Mouse (Mus musculus) MEL (cell line): ENCODE results near the gene Flywch1. TPM values are rescaled to one million over a fixed set of nuclear protein-coding genes. Genes with fewer than 3 reads are reported as not detected.

Experiments used
- DNase-seq: peaks from one replicate; pipeline ENCODE4 v3.0.0; 2011; ENCODE audit warnings: low read depth, low spot score
- H3K27ac ChIP-seq: 2 replicates; pipeline ENCODE4 v1.5.1; 2012; ENCODE audit warnings: low read depth, mild to moderate bottlenecking, control low read depth, low read length, moderate library complexity; ENCODE audit not compliant: control insufficient read depth
- H3K27me3 ChIP-seq, 2 experiments: fragments of 150-350 bp in 1 of 2; sonication (generic) in 1 of 2; 2 replicates each; pipeline ENCODE4 v1.6.1; 2012; ENCODE audit warnings: low read length in 2 of 2, mild to moderate bottlenecking in 2 of 2, improper control_type of control experiment in 1 of 2, moderate library complexity in 1 of 2; ENCODE audit not compliant: insufficient read depth in 2 of 2, control insufficient read depth in 1 of 2
- H3K36me3 ChIP-seq, 2 experiments: 2 replicates each; pipeline ENCODE4 v1.6.1; 2012 to 2014; ENCODE audit warnings: low read length in 2 of 2, improper control_type of control experiment in 1 of 2, inconsistent platforms in 1 of 2, mild to moderate bottlenecking in 1 of 2; ENCODE audit not compliant: insufficient read depth in 2 of 2, control insufficient read depth in 1 of 2
- H3K4me1 ChIP-seq, 2 experiments: fragments of 150-350 bp in 1 of 2; sonication (generic) in 1 of 2; 2 replicates each; pipeline ENCODE4 v1.6.1; 2012; ENCODE audit warnings: low read length in 2 of 2, improper control_type of control experiment in 1 of 2, mild to moderate bottlenecking in 1 of 2; ENCODE audit not compliant: insufficient read depth in 2 of 2, control insufficient read depth in 1 of 2
- H3K4me3 ChIP-seq, 2 experiments: fragments of 150-350 bp in 1 of 2; sonication (generic) in 1 of 2; 2 replicates each; pipeline ENCODE4 v1.5.1; 2012; ENCODE audit warnings: low read depth in 2 of 2, low read length in 2 of 2, mild to moderate bottlenecking in 2 of 2, moderate library complexity in 2 of 2, control low read depth in 1 of 2, improper control_type of control experiment in 1 of 2; ENCODE audit not compliant: control insufficient read depth in 1 of 2, insufficient read depth in 1 of 2
- H3K79me2 ChIP-seq: 2 replicates; pipeline ENCODE4 v1.6.1; 2012; ENCODE audit warnings: mild to moderate bottlenecking, low read length, moderate library complexity; ENCODE audit not compliant: control insufficient read depth, poor library complexity, insufficient read depth
- H3K9ac ChIP-seq: 2 replicates; pipeline ENCODE4 v1.6.1; 2012; ENCODE audit warnings: low read depth, mild to moderate bottlenecking, control low read depth, low read length, moderate library complexity; ENCODE audit not compliant: control insufficient read depth, poor library complexity, severe bottlenecking
- H3K9me3 ChIP-seq: fragments of 150-350 bp; sonication (generic); replicated peaks from 2 replicates; pipeline ENCODE4 v1.6.1; 2012; ENCODE audit warnings: mild to moderate bottlenecking, low read length, improper control_type of control experiment, moderate library complexity; ENCODE audit not compliant: insufficient read depth
- BHLHE40 ChIP-seq: IDR thresholded peaks from 2 replicates; pipeline ENCODE4 v1.6.1; 2012; ENCODE audit warnings: low read depth, mild to moderate bottlenecking, inconsistent platforms, low read length, improper control_type of control experiment, borderline replicate concordance
- CHD1 ChIP-seq: IDR thresholded peaks from 2 replicates; pipeline ENCODE4 v1.6.1; 2012; ENCODE audit warnings: low read depth, mild to moderate bottlenecking, inconsistent platforms, low read length, improper control_type of control experiment
- CHD2 ChIP-seq: IDR thresholded peaks from 2 replicates; pipeline ENCODE4 v1.6.1; 2011; ENCODE audit warnings: low read length, improper control_type of control experiment
- CTCF ChIP-seq, 3 experiments: IDR thresholded peaks in 2 of 3; conservative IDR thresholded peaks in 1 of 3; 2 replicates each; pipeline ENCODE4 v1.5.1; 2011 to 2012; ENCODE audit warnings: low read length in 3 of 3, low read depth in 2 of 3, mild to moderate bottlenecking in 2 of 3, improper control_type of control experiment in 1 of 3, inconsistent platforms in 1 of 3, mixed read lengths in 1 of 3, moderate library complexity in 1 of 3; ENCODE audit not compliant: control insufficient read depth in 1 of 3, insufficient read depth in 1 of 3, poor library complexity in 1 of 3, severe bottlenecking in 1 of 3
- ELF1 ChIP-seq: IDR thresholded peaks from 2 replicates; pipeline ENCODE4 v1.6.1; 2014; ENCODE audit warnings: low read depth, mild to moderate bottlenecking, inconsistent platforms, low read length, improper control_type of control experiment, moderate library complexity
- EP300 ChIP-seq, 2 experiments: IDR thresholded peaks; 2 replicates each; pipeline ENCODE4 v1.6.1; 2011; ENCODE audit warnings: improper control_type of control experiment in 2 of 2, low read length in 2 of 2, low read depth in 1 of 2, mild to moderate bottlenecking in 1 of 2
- ETS1 ChIP-seq: IDR thresholded peaks from 2 replicates; pipeline ENCODE4 v1.6.1; 2012; ENCODE audit warnings: low read depth, mild to moderate bottlenecking, inconsistent platforms, low read length, improper control_type of control experiment, moderate library complexity
- GABPA ChIP-seq: IDR thresholded peaks from 2 replicates; pipeline ENCODE4 v1.6.1; 2012; ENCODE audit warnings: low read depth, mild to moderate bottlenecking, inconsistent platforms, low read length, improper control_type of control experiment, moderate library complexity
- GATA1 ChIP-seq: IDR thresholded peaks from 2 replicates; pipeline ENCODE4 v1.6.1; 2011; ENCODE audit warnings: low read depth, low read length, improper control_type of control experiment
- HCFC1 ChIP-seq: IDR thresholded peaks from 2 replicates; pipeline ENCODE4 v1.6.1; 2012; ENCODE audit warnings: low read depth, mild to moderate bottlenecking, inconsistent platforms, low read length, improper control_type of control experiment, moderate library complexity
- MAFK ChIP-seq: IDR thresholded peaks from 2 replicates; pipeline ENCODE4 v1.6.1; 2011; ENCODE audit warnings: low read depth, mild to moderate bottlenecking, low read length, improper control_type of control experiment, borderline replicate concordance
- MAZ ChIP-seq: IDR thresholded peaks from 2 replicates; pipeline ENCODE4 v1.6.1; 2012; ENCODE audit warnings: low read depth, mild to moderate bottlenecking, inconsistent platforms, low read length, improper control_type of control experiment
- MEF2A ChIP-seq: IDR thresholded peaks from 2 replicates; pipeline ENCODE4 v1.6.1; 2014; ENCODE audit warnings: low read depth, mild to moderate bottlenecking, inconsistent platforms, low read length, improper control_type of control experiment; ENCODE audit not compliant: poor library complexity, insufficient replicate concordance, severe bottlenecking; ENCODE audit errors: extremely low read depth
- MXI1 ChIP-seq: IDR thresholded peaks from 2 replicates; pipeline ENCODE4 v1.6.1; 2011; ENCODE audit warnings: mild to moderate bottlenecking, low read depth, low read length, improper control_type of control experiment
- MYB ChIP-seq: IDR thresholded peaks from 2 replicates; pipeline ENCODE4 v1.6.1; 2011; ENCODE audit warnings: mild to moderate bottlenecking, low read depth, low read length, improper control_type of control experiment
- NRF1 ChIP-seq: IDR thresholded peaks from 2 replicates; pipeline ENCODE4 v1.6.1; 2014; ENCODE audit warnings: low read depth, mild to moderate bottlenecking, inconsistent platforms, low read length, improper control_type of control experiment, moderate library complexity; ENCODE audit not compliant: poor library complexity, insufficient read depth, severe bottlenecking
- POLR2A ChIP-seq, 2 experiments: IDR thresholded peaks; 2 replicates each; pipeline ENCODE4 v1.6.1; 2011 to 2012; ENCODE audit warnings: low read length in 2 of 2, mild to moderate bottlenecking in 2 of 2, control low read depth in 1 of 2, improper control_type of control experiment in 1 of 2, low read depth in 1 of 2, moderate library complexity in 1 of 2; ENCODE audit not compliant: control insufficient read depth in 1 of 2, insufficient read depth in 1 of 2, poor library complexity in 1 of 2
- POLR2AphosphoS2 ChIP-seq: IDR thresholded peaks from 2 replicates; pipeline ENCODE4 v1.6.1; 2011; ENCODE audit warnings: low read length, improper control_type of control experiment
- RCOR1 ChIP-seq: IDR thresholded peaks from 2 replicates; pipeline ENCODE4 v1.6.1; 2012; ENCODE audit warnings: low read depth, mild to moderate bottlenecking, inconsistent platforms, low read length, improper control_type of control experiment
- SIN3A ChIP-seq: IDR thresholded peaks from 2 replicates; pipeline ENCODE4 v1.6.1; 2012; ENCODE audit warnings: low read length, improper control_type of control experiment, inconsistent platforms
- TBP ChIP-seq: IDR thresholded peaks from 2 replicates; pipeline ENCODE4 v1.8.0; 2011; ENCODE audit warnings: low read depth, low read length, improper control_type of control experiment
- USF2 ChIP-seq, 2 experiments: IDR thresholded peaks; 2 replicates each; pipeline ENCODE4 v1.6.1; 2011 to 2012; ENCODE audit warnings: improper control_type of control experiment in 2 of 2, low read length in 2 of 2, borderline replicate concordance in 1 of 2, inconsistent platforms in 1 of 2, low read depth in 1 of 2, mild to moderate bottlenecking in 1 of 2; ENCODE audit not compliant: insufficient read depth in 1 of 2
- ZKSCAN1 ChIP-seq: IDR thresholded peaks from 2 replicates; pipeline ENCODE4 v1.6.1; 2012; ENCODE audit warnings: low read depth, mild to moderate bottlenecking, inconsistent platforms, low read length, improper control_type of control experiment, moderate library complexity
- polyA plus RNA-seq, 2 experiments: library from polyadenylated mRNA; stranded (reverse) in 1 of 2; unstranded in 1 of 2; fragments of >175 nt in 1 of 2; fragments of >200 nt in 1 of 2; gene quantifications; 2 replicates each; pipeline versions ENCODE4 v1.2.1 to v1.2.4; 2012; ENCODE audit warnings: low replicate concordance in 2 of 2, low read depth in 1 of 2; ENCODE audit not compliant: insufficient read length in 2 of 2, insufficient read depth in 1 of 2, missing spikeins in 1 of 2
- total RNA-seq: library from RNA; depleted of rRNA; stranded (reverse); fragments of 300-350 nt; gene quantifications from 2 replicates; pipeline ENCODE4 v1.2.3, GENCODE M21; 2012

Flywch1 gene
- total and polyA plus RNA-seq, 3 experiments: 15.3 to 29.7 TPM; not detected in 1

DNA sequence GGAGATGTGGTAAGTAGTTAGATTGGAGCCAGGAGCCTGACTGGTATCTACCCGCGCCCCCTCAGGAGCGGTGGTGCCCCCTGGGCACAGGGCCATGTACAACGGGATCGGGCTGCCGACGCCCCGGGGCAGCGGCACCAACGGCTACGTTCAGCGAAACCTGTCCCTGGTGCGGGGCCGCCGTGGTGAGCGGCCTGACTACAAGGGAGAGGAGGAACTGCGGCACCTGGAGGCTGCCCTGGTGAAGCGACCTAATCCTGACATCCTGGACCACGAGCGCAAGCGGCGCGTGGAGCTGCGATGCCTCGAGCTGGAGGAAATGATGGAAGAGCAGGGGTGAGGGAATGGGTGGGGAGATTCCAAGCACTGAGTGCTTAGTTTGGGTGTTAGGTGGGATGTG, 35.5 kb upstream of the Flywch1 start:
- no peak overlapping the region for H3K9ac ChIP-seq

DNA sequence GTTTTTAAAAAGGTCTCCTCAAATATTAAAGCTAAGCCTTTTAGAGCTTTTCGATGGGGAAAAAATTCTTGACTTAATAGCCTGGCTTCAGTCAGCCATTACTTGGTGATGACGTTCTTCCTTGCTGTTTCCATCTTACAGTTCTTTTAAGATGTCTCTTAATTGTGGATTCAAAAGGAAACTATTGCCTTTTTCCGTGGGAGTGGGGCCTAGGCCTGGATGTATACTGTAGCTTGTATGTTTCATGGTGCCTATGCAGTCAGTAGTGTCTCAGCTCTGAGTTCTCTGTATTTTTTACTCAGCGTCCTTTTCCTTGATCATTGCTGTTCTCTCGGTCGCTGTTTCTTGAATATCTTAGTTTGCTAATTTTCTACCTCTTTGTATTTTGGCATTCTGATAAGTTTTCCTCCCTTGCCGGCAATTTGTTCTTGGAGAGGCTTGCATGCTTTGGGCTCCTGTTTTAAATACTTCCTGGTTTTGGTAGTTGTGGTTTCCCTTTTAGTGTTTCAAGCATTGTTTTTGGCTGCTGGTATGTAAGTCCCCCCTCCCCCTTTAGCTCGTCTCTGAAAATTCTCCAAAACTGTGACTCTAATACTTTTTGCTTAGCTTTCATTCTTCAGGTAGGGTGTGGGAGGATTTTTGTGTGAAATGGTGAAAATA, 33.2 kb upstream of the Flywch1 start:
- no peaks in the 10 kb centered on the region for H3K27me3 ChIP-seq
- peaks cover 56% of the 10 kb centered on the region for H3K79me2 ChIP-seq
- peak overlapping the region; percentile 99 for H3K9ac ChIP-seq
- H3K4me1 ChIP-seq: peaks cover 4 to 5% of the 10 kb centered on the region in 2 experiments; a peak in 3 of 4 replicates
- peak overlapping the region; percentile 85 to 92 for H3K4me3 ChIP-seq
- no peaks in the 10 kb centered on the region for H3K9me3 ChIP-seq
- H3K27ac ChIP-seq: peak overlapping the region; percentile 22; the same call in 1 of the 2 replicates
- H3K36me3 ChIP-seq: peaks cover 17 to 20% of the 10 kb centered on the region in 2 experiments
- no peak for TF ChIP-seq USF2 (IDR thresholded peaks at IDR 0.05; ENCODE audit: borderline replicate concordance in 1 of 2, insufficient read depth in 1 of 2, low read depth in 1 of 2, low read length in 2 of 2)
- TF ChIP-seq NRF1: no peak
- TF ChIP-seq POLR2AphosphoS2: no peak
- TF ChIP-seq MAFK: no peak
- no peak for TF ChIP-seq HCFC1
- 0 out of 2 replicates have a peak, but pooled peaks have one; percentile 42 for TF ChIP-seq ELF1
- TF ChIP-seq SIN3A: peak; percentile 88
- TF ChIP-seq MEF2A: no peak
- TF ChIP-seq MXI1: peak; percentile 86
- no peak for TF ChIP-seq MAZ
- no peak for TF ChIP-seq BHLHE40
- no peak for TF ChIP-seq POLR2A (IDR thresholded peaks at IDR 0.05; ENCODE audit: control insufficient read depth in 1 of 2, insufficient read depth in 1 of 2, low read depth in 1 of 2, low read length in 2 of 2, poor library complexity in 1 of 2)
- TF ChIP-seq GATA1: no peak
- TF ChIP-seq CHD2: no peak
- no peak for TF ChIP-seq TBP
- peak; percentile 68 for DNase-seq

More for the DNA sequence above, 35.5 kb upstream of the Flywch1 start:
- H3K9me3 ChIP-seq: no peaks in the 10 kb centered on the region
- peaks cover 23 to 34% of the 10 kb centered on the region in 2 experiments for H3K36me3 ChIP-seq
- TF ChIP-seq NRF1 (no peak), GABPA (no peak), SIN3A (no peak), ETS1 (no peak), ZKSCAN1 (no peak), RCOR1 (no peak), MYB (no peak), GATA1 (no peak), BHLHE40 (no peak), TBP (no peak), POLR2AphosphoS2 (no peak), EP300 (IDR thresholded peaks at IDR 0.05; ENCODE audit: low read depth in 1 of 2, low read length in 2 of 2) (no peak), CHD1 (no peak), MAFK (no peak), CTCF (IDR thresholded peaks at IDR 0.05 in 2 of 3, conservative IDR thresholded peaks at IDR 0.05 in 1 of 3; ENCODE audit: control insufficient read depth in 1 of 3, insufficient read depth in 1 of 3, low read depth in 2 of 3, low read length in 3 of 3, poor library complexity in 1 of 3, severe bottlenecking in 1 of 3) (no peak)
- TF ChIP-seq, all 39 proteins: peak for 0
- peaks cover 60% of the 10 kb centered on the region for H3K79me2 ChIP-seq
- no peak for DNase-seq
- H3K4me1 ChIP-seq: peaks cover under 1 to 5% of the 10 kb centered on the region in 2 experiments; a peak in 3 of 4 replicates
- no peak overlapping the region for H3K27ac ChIP-seq
- H3K27me3 ChIP-seq: no peaks in the 10 kb centered on the region
- no peak overlapping the region for H3K4me3 ChIP-seq
